Mouse (Mus musculus): ENCODE results near the gene Nsun5. TPM values are rescaled to one million over a fixed set of nuclear protein-coding genes. Genes with fewer than 3 reads are reported as not detected.

Nsun5 gene
- polyA plus RNA-seq, 1 experiment = 26.5 TPM

GRCm38 (mm10) chr5:135362572-135362971 is 7.2 kb upstream of the Nsun5 start:
- TF ChIP-seq GATA1 (IDR thresholded peaks at IDR 0.05; ENCODE audit: low read length) = no peak

- TF ChIP-seq GATA1 (IDR thresholded peaks at IDR 0.05; ENCODE audit: low read length) = no peak
Observed at GRCm38 (mm10) chr5:135363540-135363939, 6.2 kb upstream of the Nsun5 start.

- no peak for TF ChIP-seq GATA1 (IDR thresholded peaks at IDR 0.05; ENCODE audit: low read length)
Observed at GRCm38 (mm10) chr5:135367841-135368240, 1.9 kb upstream of the Nsun5 start.

GRCm38 (mm10) chr5:135368312-135368711 is 1.4 kb upstream of the Nsun5 start:
- no peak for TF ChIP-seq GATA1 (IDR thresholded peaks at IDR 0.05; ENCODE audit: low read length)

- TF ChIP-seq GATA1 (IDR thresholded peaks at IDR 0.05; ENCODE audit: low read length) = no peak
Observed at GRCm38 (mm10) chr5:135371195-135371594, 1.4 kb downstream of the Nsun5 start.

- no peak for TF ChIP-seq GATA1 (IDR thresholded peaks at IDR 0.05; ENCODE audit: low read length)
Observed at GRCm38 (mm10) chr5:135373601-135374000, 3.8 kb downstream of the Nsun5 start.

GRCm38 (mm10) chr5:135375167-135375566 is 5.4 kb downstream of the Nsun5 start:
- TF ChIP-seq GATA1 (IDR thresholded peaks at IDR 0.05; ENCODE audit: low read length) = no peak

GRCm38 (mm10) chr5:135376341-135376740 is 6.6 kb downstream of the Nsun5 start:
- TF ChIP-seq GATA1 (IDR thresholded peaks at IDR 0.05; ENCODE audit: low read length) = no peak

GRCm38 (mm10) chr5:135380681-135381080 is 10.9 kb downstream of the Nsun5 start:
- TF ChIP-seq GATA1 (IDR thresholded peaks at IDR 0.05; ENCODE audit: low read length) = no peak

- no peak for TF ChIP-seq GATA1 (IDR thresholded peaks at IDR 0.05; ENCODE audit: low read length)
Observed at GRCm38 (mm10) chr5:135381356-135381925, 11.7 kb downstream of the Nsun5 start.

GRCm38 (mm10) chr5:135382746-135383145 is 13.0 kb downstream of the Nsun5 start:
- TF ChIP-seq GATA1 (IDR thresholded peaks at IDR 0.05; ENCODE audit: low read length) = no peak

- TF ChIP-seq GATA1 (IDR thresholded peaks at IDR 0.05; ENCODE audit: low read length) = no peak
Observed at GRCm38 (mm10) chr5:135383771-135384170, 14.0 kb downstream of the Nsun5 start.

GRCm38 (mm10) chr5:135394004-135394823 is 24.5 kb downstream of the Nsun5 start, which contains the start of gene Pom121:
TSS of gene Pom121 (minus strand) at chr5:135394546.
- TF ChIP-seq GATA1 (IDR thresholded peaks at IDR 0.05; ENCODE audit: low read length) = no peak

GRCm38 (mm10) chr5:135395826-135396225 is 26.1 kb downstream of the Nsun5 start:
- no peak for TF ChIP-seq GATA1 (IDR thresholded peaks at IDR 0.05; ENCODE audit: low read length)

GRCm38 (mm10) chr5:135399382-135399781 is 29.6 kb downstream of the Nsun5 start:
- TF ChIP-seq GATA1 (IDR thresholded peaks at IDR 0.05; ENCODE audit: low read length) = no peak

GRCm38 (mm10) chr5:135400244-135400643 is 30.5 kb downstream of the Nsun5 start:
- no peak for TF ChIP-seq GATA1 (IDR thresholded peaks at IDR 0.05; ENCODE audit: low read length)

GRCm38 (mm10) chr5:135404623-135405022 is 34.9 kb downstream of the Nsun5 start:
- no peak for TF ChIP-seq GATA1 (IDR thresholded peaks at IDR 0.05; ENCODE audit: low read length)

Measured in G1E-ER4 (cell line).